Mouse (Mus musculus): ENCODE results near the gene Nbl1. TPM values are rescaled to one million over a fixed set of nuclear protein-coding genes. Genes with fewer than 3 reads are reported as not detected.
A peak's percentile ranks its signal among the peaks of the same experiment; 100 is the strongest.

Gene Nbl1
- polyA plus RNA-seq, 1 experiment: 0.47 TPM

DNA sequence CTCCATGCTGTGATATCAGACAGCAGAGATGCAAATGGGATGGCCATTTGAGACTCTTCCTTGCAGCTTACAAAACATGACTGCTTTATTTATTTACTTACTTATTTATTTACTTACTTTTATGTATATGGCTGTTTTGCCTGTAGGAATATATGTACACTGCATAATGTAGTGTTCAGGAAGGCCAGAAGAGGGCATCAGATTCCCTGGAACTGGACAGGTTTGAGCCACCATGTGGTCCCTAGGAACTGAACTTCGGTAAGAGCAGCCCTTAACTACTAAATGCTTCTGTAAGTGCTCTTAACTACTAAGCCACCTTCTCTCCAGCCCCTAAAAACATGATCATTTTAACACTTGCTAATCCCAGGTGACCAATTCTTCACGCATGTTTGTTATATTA lies 14.5 kb downstream of the Nbl1 start:
- H3K36me3 ChIP-seq (replicated peaks; ENCODE audit: low read length): no peaks in the 10 kb centered on the region
- H3K4me1 ChIP-seq: peaks cover 22% of the 10 kb centered on the region
- TF ChIP-seq GATA1 (IDR thresholded peaks at IDR 0.05; ENCODE audit: borderline replicate concordance, low read length) (no peak), FLI1 (IDR thresholded peaks at IDR 0.05; ENCODE audit: low read length) (no peak)
- H3K27me3 ChIP-seq (replicated peaks): peaks cover 84% of the 10 kb centered on the region
- H3K9me3 ChIP-seq: no peaks in the 10 kb centered on the region
- no peak overlapping the region for H3K4me3 ChIP-seq (replicated peaks)

DNA sequence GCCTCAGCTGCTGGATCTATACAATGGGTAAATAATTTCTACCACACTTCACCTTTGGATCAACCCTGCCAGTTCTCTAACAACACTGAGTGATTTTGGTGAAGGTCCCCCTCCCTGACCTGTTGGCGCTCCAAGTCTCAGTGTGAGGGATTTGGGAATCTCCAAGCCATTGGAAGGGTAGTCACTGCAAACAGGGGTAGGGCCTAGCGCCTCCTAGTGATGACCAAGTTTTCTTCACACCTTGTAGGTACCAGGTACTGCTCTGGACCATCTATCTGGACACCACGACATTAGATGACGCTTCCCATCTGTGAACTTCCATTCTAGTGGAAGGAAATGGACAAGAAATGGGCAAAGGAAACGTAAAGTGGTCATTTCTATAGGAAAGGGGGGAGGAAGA lies 16.9 kb downstream of the Nbl1 start:
- no peaks in the 10 kb centered on the region for H3K36me3 ChIP-seq (replicated peaks; ENCODE audit: low read length)
- peaks cover 83% of the 10 kb centered on the region for H3K27me3 ChIP-seq (replicated peaks)
- no peak for TF ChIP-seq GATA1 (IDR thresholded peaks at IDR 0.05; ENCODE audit: borderline replicate concordance, low read length)
- TF ChIP-seq FLI1 (IDR thresholded peaks at IDR 0.05; ENCODE audit: low read length): no peak
- peaks cover 22% of the 10 kb centered on the region for H3K4me1 ChIP-seq
- no peaks in the 10 kb centered on the region for H3K9me3 ChIP-seq
- no peak overlapping the region for H3K4me3 ChIP-seq (replicated peaks)

DNA sequence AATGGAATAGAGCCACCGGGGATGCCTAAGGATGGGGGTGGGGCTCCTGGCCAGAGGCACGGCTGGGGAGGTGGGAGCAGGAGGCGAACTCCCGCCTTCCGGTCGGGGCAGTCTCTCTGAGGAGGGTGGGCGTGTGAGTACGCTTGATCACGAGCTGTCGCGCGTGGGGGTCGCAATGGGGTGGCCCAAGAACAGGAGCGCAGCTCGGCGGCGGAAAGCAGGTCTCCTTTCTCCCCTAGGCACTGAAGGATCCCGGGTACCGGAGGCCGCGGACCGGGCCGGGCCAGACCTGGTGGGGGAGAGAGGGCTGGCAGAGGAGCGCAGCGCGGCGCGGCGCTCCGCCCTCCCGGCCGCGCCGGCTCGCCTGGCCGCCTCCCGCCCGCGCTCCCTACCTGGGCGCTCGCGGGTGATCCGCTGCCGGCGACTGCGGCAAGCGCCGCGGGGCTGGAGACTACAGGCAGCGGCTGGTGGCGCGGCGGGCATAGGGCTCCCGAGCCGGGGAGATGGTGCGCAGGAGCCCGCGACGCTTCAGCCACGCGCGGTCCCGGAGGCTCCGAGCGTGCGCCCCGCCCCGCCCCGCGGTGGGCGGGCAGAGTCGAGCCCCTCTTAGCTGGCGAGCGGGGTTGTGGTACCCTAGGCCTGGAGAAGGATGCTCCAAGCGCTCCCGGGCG lies 17.6 kb downstream of the Nbl1 start, which contains the start of gene Htr6:
TSS of gene Htr6 (minus strand) at position 530 of the 671 bp plus-strand sequence.
- TF ChIP-seq GATA1 (IDR thresholded peaks at IDR 0.05; ENCODE audit: borderline replicate concordance, low read length): no peak
- TF ChIP-seq FLI1 (IDR thresholded peaks at IDR 0.05; ENCODE audit: low read length): no peak
- H3K9me3 ChIP-seq: no peaks in the 10 kb centered on the region
- H3K4me1 ChIP-seq: peaks cover 22% of the 10 kb centered on the region
- peak within 1 kb of the TSS; percentile 67 for H3K4me3 ChIP-seq (replicated peaks)
- H3K36me3 ChIP-seq (replicated peaks; ENCODE audit: low read length): no peaks in the 10 kb centered on the region
- peaks cover 83% of the 10 kb centered on the region for H3K27me3 ChIP-seq (replicated peaks)

DNA sequence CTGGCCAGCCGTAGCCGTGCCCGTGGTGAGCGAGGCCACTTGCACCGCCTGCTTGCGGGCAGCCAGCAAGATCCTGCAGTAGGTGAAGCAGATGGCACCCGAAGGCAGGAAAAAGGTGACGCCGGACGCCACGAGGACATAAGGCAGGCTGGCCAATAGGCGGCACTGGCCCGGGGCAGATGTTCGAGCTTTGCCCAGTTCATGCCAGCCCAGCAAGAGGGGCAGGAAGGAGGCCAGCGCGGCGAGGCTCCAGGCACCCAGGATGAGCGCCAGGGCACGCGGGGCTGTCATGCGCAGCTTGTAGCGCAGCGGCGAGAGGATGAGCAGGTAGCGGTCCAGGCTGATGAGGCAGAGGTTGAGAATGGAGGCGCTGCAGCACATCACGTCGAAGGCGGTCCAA lies 18.7 kb downstream of the Nbl1 start:
- H3K4me1 ChIP-seq: peaks cover 21% of the 10 kb centered on the region
- H3K4me3 ChIP-seq (replicated peaks): peak overlapping the region; percentile 67
- H3K27me3 ChIP-seq (replicated peaks): peaks cover 88% of the 10 kb centered on the region
- no peaks in the 10 kb centered on the region for H3K9me3 ChIP-seq
- no peaks in the 10 kb centered on the region for H3K36me3 ChIP-seq (replicated peaks; ENCODE audit: low read length)
- TF ChIP-seq FLI1 (IDR thresholded peaks at IDR 0.05; ENCODE audit: low read length) (no peak), GATA1 (IDR thresholded peaks at IDR 0.05; ENCODE audit: borderline replicate concordance, low read length) (no peak)

DNA sequence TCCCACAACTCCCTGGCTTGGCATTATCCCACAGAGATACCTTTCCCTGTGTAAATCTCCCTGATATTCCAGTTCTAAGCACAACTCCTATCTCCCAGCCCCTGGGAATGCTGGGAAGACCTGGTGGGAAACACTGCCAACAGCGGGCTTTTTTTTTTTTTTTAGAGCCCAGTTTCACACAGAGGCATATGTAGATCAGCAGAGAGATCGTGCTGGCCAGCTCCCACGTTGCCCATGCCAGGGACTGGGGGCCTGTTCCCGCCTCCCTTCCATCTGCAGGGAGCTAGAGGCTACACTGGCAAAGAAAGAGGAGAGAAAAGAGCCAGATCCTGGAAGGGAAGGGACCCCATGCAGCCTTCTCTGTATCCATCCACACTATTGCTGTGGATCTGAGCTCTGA lies 24.5 kb downstream of the Nbl1 start:
- H3K4me1 ChIP-seq: no peaks in the 10 kb centered on the region
- no peaks in the 10 kb centered on the region for H3K9me3 ChIP-seq
- H3K36me3 ChIP-seq (replicated peaks; ENCODE audit: low read length): no peaks in the 10 kb centered on the region
- H3K27me3 ChIP-seq (replicated peaks): peaks cover 80% of the 10 kb centered on the region
- TF ChIP-seq GATA1 (IDR thresholded peaks at IDR 0.05; ENCODE audit: borderline replicate concordance, low read length) (no peak), FLI1 (IDR thresholded peaks at IDR 0.05; ENCODE audit: low read length) (no peak)
- H3K4me3 ChIP-seq (replicated peaks): no peak overlapping the region

DNA sequence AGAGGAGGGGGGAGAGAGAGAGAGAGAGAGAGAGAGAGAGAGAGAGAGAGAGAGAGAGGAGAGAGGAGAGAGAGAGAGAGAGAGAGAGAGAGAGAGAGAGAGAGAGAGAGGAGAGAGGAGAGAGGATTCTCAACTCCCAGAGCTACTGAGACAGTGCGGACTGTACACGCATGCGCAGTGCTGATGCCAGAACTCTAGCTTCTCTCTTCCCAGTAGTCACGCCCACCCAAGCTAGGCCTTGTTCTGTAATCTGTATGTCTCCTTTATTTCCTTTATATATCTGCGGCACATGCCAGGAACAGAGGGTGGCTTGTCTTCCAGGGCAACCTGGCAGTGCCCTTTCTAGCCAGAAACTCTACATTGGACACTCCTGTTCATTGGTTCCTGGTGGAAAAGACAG lies 28.0 kb downstream of the Nbl1 start:
- Histone ChIP-seq H3K4me1 (no peaks in the 10 kb centered on the region), H3K9me3 (no peaks in the 10 kb centered on the region), H3K4me3 (replicated peaks) (no peak overlapping the region), H3K27me3 (replicated peaks) (peaks cover 65% of the 10 kb centered on the region), H3K36me3 (replicated peaks; ENCODE audit: low read length) (no peaks in the 10 kb centered on the region)
- TF ChIP-seq GATA1 (IDR thresholded peaks at IDR 0.05; ENCODE audit: borderline replicate concordance, low read length): no peak
- TF ChIP-seq FLI1 (IDR thresholded peaks at IDR 0.05; ENCODE audit: low read length): no peak

DNA sequence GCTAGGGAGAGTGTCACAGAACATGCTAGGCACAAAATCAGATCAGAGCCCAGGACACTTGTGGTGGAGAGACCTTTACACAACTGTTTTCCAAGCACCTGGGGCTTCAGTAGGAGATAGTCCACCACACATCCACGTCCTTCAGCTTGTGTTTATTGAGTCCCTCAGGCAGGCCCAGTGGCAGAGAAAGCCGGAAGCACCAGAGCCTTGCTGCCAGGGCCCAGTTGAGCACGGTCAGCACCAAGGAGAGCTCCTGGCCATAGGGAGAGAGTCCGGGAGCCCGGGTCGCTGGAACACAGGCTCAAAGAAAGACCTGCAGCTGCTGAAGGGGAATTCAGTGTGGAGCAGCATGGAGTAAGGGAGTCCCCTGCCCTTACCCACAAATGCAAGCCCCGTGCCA lies 33.2 kb downstream of the Nbl1 start:
- Histone ChIP-seq H3K4me3 (replicated peaks) (no peak overlapping the region), H3K36me3 (replicated peaks; ENCODE audit: low read length) (no peaks in the 10 kb centered on the region), H3K9me3 (no peaks in the 10 kb centered on the region), H3K27me3 (replicated peaks) (peaks cover 49% of the 10 kb centered on the region), H3K4me1 (no peaks in the 10 kb centered on the region)
- TF ChIP-seq FLI1 (IDR thresholded peaks at IDR 0.05; ENCODE audit: low read length): no peak
- no peak for TF ChIP-seq GATA1 (IDR thresholded peaks at IDR 0.05; ENCODE audit: borderline replicate concordance, low read length)

DNA sequence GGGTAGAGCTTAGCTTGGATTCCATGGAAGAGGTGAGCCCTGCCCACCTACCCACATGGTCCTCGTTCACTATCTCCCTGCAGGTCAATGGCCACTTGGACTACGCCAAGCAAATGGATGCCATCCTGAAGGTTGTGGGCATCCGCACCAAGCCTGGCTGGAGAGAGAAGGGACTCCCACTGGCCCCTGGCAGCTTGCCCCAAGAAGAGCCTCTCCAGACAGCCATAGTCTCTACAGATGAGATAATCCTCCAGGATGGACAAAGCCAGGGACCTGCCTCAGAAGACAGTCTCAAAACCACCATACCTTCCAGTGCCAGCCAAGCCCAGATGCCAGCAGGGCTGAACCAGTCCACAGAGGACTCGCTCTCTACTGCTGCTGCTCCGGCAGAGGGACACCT lies 34.8 kb downstream of the Nbl1 start:
- H3K9me3 ChIP-seq: no peaks in the 10 kb centered on the region
- H3K4me3 ChIP-seq (replicated peaks): no peak overlapping the region
- H3K36me3 ChIP-seq (replicated peaks; ENCODE audit: low read length): no peaks in the 10 kb centered on the region
- H3K27me3 ChIP-seq (replicated peaks): peaks cover 40% of the 10 kb centered on the region
- H3K4me1 ChIP-seq: no peaks in the 10 kb centered on the region
- TF ChIP-seq GATA1 (IDR thresholded peaks at IDR 0.05; ENCODE audit: borderline replicate concordance, low read length) (no peak), FLI1 (IDR thresholded peaks at IDR 0.05; ENCODE audit: low read length) (no peak)

DNA sequence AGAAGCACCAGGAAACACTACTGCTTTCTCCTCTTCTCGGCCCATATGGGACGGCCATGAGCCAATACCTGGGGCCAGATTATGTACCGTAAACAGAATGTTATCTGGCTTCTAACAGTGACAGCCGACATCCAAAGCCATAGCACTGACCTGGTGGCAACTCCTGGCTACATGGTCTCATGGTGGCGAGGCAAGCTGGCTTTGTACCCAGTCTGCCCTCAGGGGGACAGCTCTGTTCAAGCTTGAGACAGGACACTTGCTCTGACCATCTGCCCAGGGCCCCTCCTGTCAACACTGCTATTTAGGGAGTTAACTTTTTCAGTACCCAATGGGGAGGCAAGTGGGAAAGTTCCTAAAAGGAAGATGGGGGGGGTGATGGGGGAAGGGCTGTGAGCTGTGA lies 35.5 kb downstream of the Nbl1 start:
- Histone ChIP-seq H3K9me3 (no peaks in the 10 kb centered on the region), H3K27me3 (replicated peaks) (peaks cover 39% of the 10 kb centered on the region), H3K4me1 (no peaks in the 10 kb centered on the region; the same call in 1 of the 2 replicates), H3K36me3 (replicated peaks; ENCODE audit: low read length) (no peaks in the 10 kb centered on the region), H3K4me3 (replicated peaks) (no peak overlapping the region)
- no peak for TF ChIP-seq GATA1 (IDR thresholded peaks at IDR 0.05; ENCODE audit: borderline replicate concordance, low read length)
- TF ChIP-seq FLI1 (IDR thresholded peaks at IDR 0.05; ENCODE audit: low read length): no peak

DNA sequence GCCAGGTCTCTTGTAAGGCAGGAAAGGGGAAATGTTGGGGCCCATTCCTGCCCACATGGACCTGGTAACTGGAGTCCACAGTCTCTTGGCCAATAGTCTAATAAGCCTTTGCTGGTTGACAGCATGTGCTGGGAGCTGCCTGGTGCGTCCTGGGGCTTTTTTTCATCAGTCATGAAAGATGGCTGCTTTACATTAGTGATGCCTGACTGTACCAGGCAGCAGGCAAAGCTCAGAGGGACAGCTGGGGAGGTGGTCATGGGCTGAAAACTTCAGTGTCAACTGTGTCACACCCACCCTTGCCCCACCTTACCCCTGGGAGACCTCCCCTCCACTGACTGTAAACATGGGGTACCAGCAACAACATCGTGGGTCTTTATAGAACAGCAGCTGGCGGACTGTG lies 37.0 kb downstream of the Nbl1 start:
- no peaks in the 10 kb centered on the region for H3K36me3 ChIP-seq (replicated peaks; ENCODE audit: low read length)
- no peaks in the 10 kb centered on the region for H3K9me3 ChIP-seq
- peaks cover 43% of the 10 kb centered on the region for H3K27me3 ChIP-seq (replicated peaks)
- no peak overlapping the region for H3K4me3 ChIP-seq (replicated peaks)
- no peaks in the 10 kb centered on the region; the same call in 1 of the 2 replicates for H3K4me1 ChIP-seq
- TF ChIP-seq GATA1 (IDR thresholded peaks at IDR 0.05; ENCODE audit: borderline replicate concordance, low read length): no peak

Measured in megakaryocyte, embryonic 14.5 days (primary cell).